Mouse (Mus musculus) testis, adult 2 months (tissue): ENCODE data around the gene Gm29666.

Experiments used
- CTCF ChIP-seq: fragments of 200-500 bp; IDR thresholded peaks from 2 replicates; pipeline ENCODE4 v1.5.1; 2012; ENCODE audit warnings: low read depth, mild to moderate bottlenecking, inconsistent platforms, low read length, moderate library complexity; ENCODE audit not compliant: control insufficient read depth, insufficient read depth, insufficient replicate concordance
- POLR2A ChIP-seq: fragments of 200-500 bp; IDR thresholded peaks from 2 replicates; pipeline ENCODE4 v1.6.1; 2012; ENCODE audit warnings: low read depth, mild to moderate bottlenecking, inconsistent platforms, low read length, moderate library complexity; ENCODE audit not compliant: control insufficient read depth

DNA sequence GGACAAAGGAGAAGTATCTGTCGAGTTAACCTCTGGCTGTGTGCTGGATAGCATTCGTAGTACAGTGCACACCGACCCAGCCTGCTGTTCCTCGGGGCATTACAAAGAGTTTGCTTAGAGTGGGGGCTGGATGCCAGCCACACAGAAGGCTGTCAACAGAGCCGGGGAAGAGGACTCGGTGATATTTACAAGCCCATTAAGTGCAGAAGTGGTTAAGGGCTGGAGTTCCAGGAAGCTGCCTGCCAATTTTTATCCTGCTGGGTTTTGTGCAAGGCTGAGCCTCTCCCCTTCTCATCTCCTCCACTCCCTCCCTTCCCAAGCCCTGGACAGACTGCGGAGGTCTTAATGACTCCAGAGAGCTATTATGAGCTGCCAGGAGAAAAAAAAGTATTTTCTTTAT is 21.8 kb downstream of the Gm29666 start:
- TF ChIP-seq CTCF (no peak), POLR2A (no peak)
